Mouse (Mus musculus) ES-Bruce4 (cell line): Measurements from ENCODE around the gene Riok2. TPM values are rescaled to one million over a fixed set of nuclear protein-coding genes. Genes with fewer than 3 reads are reported as not detected.

Source experiments
- H3K27ac ChIP-seq: 2 replicates; pipeline ENCODE4 v1.5.1; 2012; ENCODE audit warnings: low read length, inconsistent platforms; ENCODE audit not compliant: insufficient read depth
- H3K27me3 ChIP-seq: 2 replicates; pipeline ENCODE4 v1.6.1; 2012; ENCODE audit warnings: mild to moderate bottlenecking, low read length, inconsistent platforms; ENCODE audit not compliant: control insufficient read depth, poor library complexity, insufficient read depth, severe bottlenecking
- H3K36me3 ChIP-seq: 2 replicates; pipeline ENCODE4 v1.6.1; 2012; ENCODE audit warnings: inconsistent platforms, mild to moderate bottlenecking, low read length, moderate library complexity; ENCODE audit not compliant: control insufficient read depth, poor library complexity, insufficient read depth, severe bottlenecking
- H3K4me1 ChIP-seq: one replicate; pipeline ENCODE4 v1.8.1; 2011; ENCODE audit warnings: low read length; ENCODE audit not compliant: control insufficient read depth, insufficient read depth
- H3K4me3 ChIP-seq: 2 replicates; pipeline ENCODE4 v1.5.1; 2011; ENCODE audit warnings: low read depth, mild to moderate bottlenecking, low read length
- H3K9ac ChIP-seq: 2 replicates; pipeline ENCODE4 v1.6.1; 2012; ENCODE audit warnings: low read depth, mild to moderate bottlenecking, inconsistent platforms; ENCODE audit not compliant: poor library complexity, severe bottlenecking
- H3K9me3 ChIP-seq: replicated peaks from 2 replicates; pipeline ENCODE4 v1.6.1; 2012; ENCODE audit warnings: mild to moderate bottlenecking, low read length, inconsistent platforms; ENCODE audit not compliant: control insufficient read depth, poor library complexity, insufficient read depth, severe bottlenecking
- CTCF ChIP-seq: IDR thresholded peaks from one replicate; pipeline ENCODE4 v1.8.1; 2011; ENCODE audit warnings: low read depth, low read length
- EP300 ChIP-seq: IDR thresholded peaks from 2 replicates; pipeline ENCODE4 v1.6.1; 2011; ENCODE audit warnings: low read depth, low read length; ENCODE audit not compliant: insufficient read depth
- POLR2A ChIP-seq: IDR thresholded peaks from one replicate; pipeline ENCODE4 v1.8.1; 2011; ENCODE audit warnings: low read length; ENCODE audit not compliant: insufficient read depth
- polyA plus RNA-seq: library from polyadenylated mRNA; stranded (reverse); fragments of >200 nt; gene quantifications from 2 replicates; pipeline ENCODE4 v1.2.4, GENCODE M21; 2011; ENCODE audit warnings: low read depth; ENCODE audit not compliant: missing spikeins, insufficient read depth, insufficient read length

The Riok2 gene
- polyA plus RNA-seq, 1 experiment: 58.5 TPM

GRCm38 (mm10) chr17:17412176-17412575 lies 38.1 kb downstream of the Riok2 start:
- Histone ChIP-seq H3K27me3 (no peaks in the 10 kb centered on the region), H3K9ac (no peak overlapping the region), H3K36me3 (no peaks in the 10 kb centered on the region), H3K4me3 (no peak overlapping the region), H3K4me1 (peaks cover 3% of the 10 kb centered on the region), H3K9me3 (no peaks in the 10 kb centered on the region), H3K27ac (no peak overlapping the region)
- TF ChIP-seq CTCF (no peak), EP300 (no peak), POLR2A (no peak)

- Histone ChIP-seq H3K27me3 (no peaks in the 10 kb centered on the region), H3K36me3 (no peaks in the 10 kb centered on the region), H3K27ac (no peak overlapping the region), H3K4me1 (peaks cover 2% of the 10 kb centered on the region), H3K9ac (no peak overlapping the region), H3K4me3 (no peak overlapping the region), H3K9me3 (no peaks in the 10 kb centered on the region)
- TF ChIP-seq POLR2A (no peak), CTCF (no peak), EP300 (no peak)
Measured at GRCm38 (mm10) chr17:17414206-17414605, 40.1 kb downstream of the Riok2 start.

GRCm38 (mm10) chr17:17424609-17425307 lies 50.6 kb downstream of the Riok2 start:
- H3K27me3 ChIP-seq: no peaks in the 10 kb centered on the region
- H3K36me3 ChIP-seq: no peaks in the 10 kb centered on the region
- no peak overlapping the region for H3K4me3 ChIP-seq
- no peaks in the 10 kb centered on the region for H3K9me3 ChIP-seq
- TF ChIP-seq CTCF (no peak), POLR2A (no peak), EP300 (no peak)
- 0 out of 2 replicates have a peak overlapping the region, but pooled peaks have one; percentile 29 for H3K9ac ChIP-seq
- H3K27ac ChIP-seq: peak overlapping the region; percentile 95
- no peaks in the 10 kb centered on the region for H3K4me1 ChIP-seq

- no peaks in the 10 kb centered on the region for H3K36me3 ChIP-seq
- H3K9me3 ChIP-seq: no peaks in the 10 kb centered on the region
- H3K9ac ChIP-seq: 0 out of 2 replicates have a peak overlapping the region, but pooled peaks have one; percentile 29
- no peak overlapping the region for H3K4me3 ChIP-seq
- H3K27ac ChIP-seq: no peak overlapping the region
- TF ChIP-seq CTCF (no peak), EP300 (no peak), POLR2A (no peak)
- H3K4me1 ChIP-seq: no peaks in the 10 kb centered on the region
- no peaks in the 10 kb centered on the region for H3K27me3 ChIP-seq
Measured at GRCm38 (mm10) chr17:17425308-17425813, 51.3 kb downstream of the Riok2 start.

GRCm38 (mm10) chr17:17425906-17426305 lies 51.8 kb downstream of the Riok2 start:
- Histone ChIP-seq H3K9me3 (no peaks in the 10 kb centered on the region), H3K4me1 (no peaks in the 10 kb centered on the region), H3K27ac (no peak overlapping the region), H3K36me3 (no peaks in the 10 kb centered on the region), H3K9ac (no peak overlapping the region), H3K4me3 (no peak overlapping the region), H3K27me3 (no peaks in the 10 kb centered on the region)
- TF ChIP-seq POLR2A: no peak
- TF ChIP-seq CTCF: no peak
- no peak for TF ChIP-seq EP300

- no peaks in the 10 kb centered on the region for H3K9me3 ChIP-seq
- H3K36me3 ChIP-seq: no peaks in the 10 kb centered on the region
- no peak overlapping the region for H3K27ac ChIP-seq
- no peaks in the 10 kb centered on the region for H3K27me3 ChIP-seq
- no peaks in the 10 kb centered on the region for H3K4me1 ChIP-seq
- TF ChIP-seq EP300 (no peak), POLR2A (no peak), CTCF (no peak)
- H3K9ac ChIP-seq: no peak overlapping the region
- no peak overlapping the region for H3K4me3 ChIP-seq
Measured at GRCm38 (mm10) chr17:17428888-17429287, 54.8 kb downstream of the Riok2 start.
